Mouse (Mus musculus) kidney, adult 2 months (tissue): ENCODE data around the gene Rreb1. TPM values are rescaled to one million over a fixed set of nuclear protein-coding genes. Genes with fewer than 3 reads are reported as not detected.

ENCODE experiments used
- DNase-seq: peaks from one replicate; pipeline ENCODE4 v3.0.0; 2021
- H3K27ac ChIP-seq: fragments of 200-500 bp; 2 replicates; pipeline ENCODE4 v1.5.1; 2012; ENCODE audit warnings: low read depth, low read length, control low read depth, inconsistent platforms; ENCODE audit not compliant: insufficient read depth
- H3K27me3 ChIP-seq: fragments of 200-500 bp; replicated peaks from 2 replicates; pipeline ENCODE4 v1.6.1; 2012; ENCODE audit warnings: mild to moderate bottlenecking, moderate library complexity, low read length, inconsistent platforms; ENCODE audit not compliant: control insufficient read depth, insufficient read depth
- H3K36me3 ChIP-seq: fragments of 200-500 bp; 2 replicates; pipeline ENCODE4 v1.6.1; 2012; ENCODE audit warnings: mild to moderate bottlenecking, moderate library complexity, low read length, inconsistent platforms; ENCODE audit not compliant: control insufficient read depth, insufficient read depth
- H3K4me1 ChIP-seq: fragments of 200-500 bp; 2 replicates; pipeline ENCODE4 v1.6.1; 2011; ENCODE audit warnings: low read length; ENCODE audit not compliant: control insufficient read depth, insufficient read depth
- H3K4me3 ChIP-seq: fragments of 200-500 bp; 2 replicates; pipeline ENCODE4 v1.5.1; 2011; ENCODE audit warnings: mild to moderate bottlenecking, low read depth, low read length, control low read depth; ENCODE audit not compliant: insufficient read depth
- CTCF ChIP-seq: fragments of 200-500 bp; conservative IDR thresholded peaks from 2 replicates; pipeline ENCODE4 v1.5.1; 2011; ENCODE audit warnings: low read depth, mild to moderate bottlenecking, control low read depth, low read length, moderate library complexity, mixed read lengths; ENCODE audit not compliant: insufficient read depth, insufficient read length
- POLR2A ChIP-seq: fragments of 200-500 bp; IDR thresholded peaks from one replicate; pipeline ENCODE4 v1.6.1; 2011; ENCODE audit warnings: low read depth, low read length, control low read depth
- WGBS: fragments of 180-500 bp; shearing (Covaris S2); methylation state at CpG from one replicate; pipeline ENCODE4 v1.1.7; 2018; 5-methylcytosine and 5-hydroxymethylcytosine counted together
- polyA plus RNA-seq: library from polyadenylated mRNA; depleted of rRNA; stranded (reverse); fragments of >200 nt; gene quantifications from 2 replicates; pipeline ENCODE4 v1.2.3, GENCODE M21; 2012

Rreb1 gene
- polyA plus RNA-seq, 1 experiment: 16.7 TPM

DNA sequence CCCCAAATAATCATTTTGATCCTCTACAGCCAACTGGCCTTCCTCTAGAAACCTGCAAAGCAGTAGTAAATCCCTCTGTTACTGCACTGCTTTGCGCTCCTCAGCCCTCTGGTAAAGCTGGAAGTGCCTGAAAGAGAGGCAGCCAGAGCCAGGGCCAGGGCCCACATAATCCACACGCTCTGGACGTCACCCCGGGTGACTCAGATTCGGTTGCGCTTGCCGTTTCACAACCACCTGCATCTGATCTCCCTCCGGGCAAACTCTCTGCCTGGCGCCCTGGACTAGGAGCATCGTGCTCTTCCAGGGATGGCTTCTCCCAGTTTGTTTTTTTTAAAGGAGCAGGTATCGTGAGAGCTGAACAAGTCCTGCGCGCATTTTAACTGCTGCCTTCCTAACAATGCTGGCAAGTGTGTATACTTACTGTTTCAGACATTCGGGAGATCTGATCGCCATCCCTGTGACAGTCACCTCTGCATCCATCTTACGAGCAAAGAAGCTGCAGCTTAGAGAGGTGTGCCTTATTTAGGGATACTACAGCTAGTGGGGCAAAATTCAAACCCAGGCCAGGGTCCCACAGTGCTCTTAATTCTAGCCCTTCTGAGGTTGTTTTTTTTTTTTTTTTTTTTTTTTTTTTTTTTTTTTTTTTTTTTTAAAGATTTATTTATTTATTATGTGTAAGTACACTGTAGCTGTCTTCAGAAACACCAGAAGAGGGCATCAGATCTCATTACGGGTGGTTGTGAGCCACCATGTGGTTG lies 69.6 kb downstream of the Rreb1 start:
- no peaks in the 10 kb centered on the region for H3K36me3 ChIP-seq
- DNase-seq: peak; percentile 49
- 54% methylated on average over 17 of the region's 17 CpGs for WGBS
- TF ChIP-seq POLR2A (no peak), CTCF (no peak)
- H3K27ac ChIP-seq: peak overlapping the region; percentile 48
- H3K4me1 ChIP-seq: peaks cover 48% of the 10 kb centered on the region
- H3K27me3 ChIP-seq: no peaks in the 10 kb centered on the region
- H3K4me3 ChIP-seq: no peak overlapping the region

DNA sequence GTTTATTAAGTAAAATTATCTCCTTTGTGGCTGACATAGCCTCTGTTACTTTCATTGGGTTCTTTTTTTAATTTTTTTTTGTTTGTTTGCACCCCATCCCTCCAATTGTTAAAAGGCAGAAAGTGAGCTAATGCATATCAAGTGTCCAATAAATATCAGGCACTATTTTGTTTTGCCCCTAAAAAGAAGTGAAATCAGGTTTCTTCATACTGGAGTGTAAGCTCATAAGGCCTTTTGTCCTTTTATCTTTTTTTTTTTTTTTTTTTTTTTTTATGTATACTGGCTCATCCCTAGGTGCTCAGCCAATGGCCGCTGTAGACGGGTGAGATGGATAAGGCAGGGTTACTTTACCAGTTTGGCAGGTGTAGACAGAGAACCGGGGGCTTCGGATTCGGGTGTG lies 70.2 kb downstream of the Rreb1 start:
- Histone ChIP-seq H3K4me3 (no peak overlapping the region), H3K27ac (no peak overlapping the region), H3K36me3 (no peaks in the 10 kb centered on the region), H3K27me3 (no peaks in the 10 kb centered on the region), H3K4me1 (peaks cover 46% of the 10 kb centered on the region)
- DNase-seq: no peak
- TF ChIP-seq CTCF (no peak), POLR2A (no peak)
- 78% methylated on average over 5 of the region's 5 CpGs for WGBS

DNA sequence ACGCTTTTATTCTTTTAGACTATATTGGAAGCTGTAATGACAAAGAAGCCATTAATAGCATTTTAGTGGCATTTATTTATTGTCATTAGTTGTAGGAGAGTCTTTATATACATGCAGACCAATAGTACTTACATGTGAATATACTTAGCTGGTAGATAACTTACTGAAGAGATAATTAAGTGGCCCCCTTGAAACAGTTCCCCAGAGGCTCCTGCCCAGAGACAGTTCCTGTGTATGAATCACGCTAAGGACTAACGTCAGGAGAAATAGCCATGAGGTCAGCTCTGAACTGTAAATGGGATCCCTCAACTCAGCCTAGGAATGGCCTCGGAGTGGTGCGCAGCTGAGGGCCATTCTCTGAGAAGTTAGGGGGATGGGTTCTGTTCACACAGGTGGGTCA lies 73.4 kb downstream of the Rreb1 start:
- Histone ChIP-seq H3K27ac (0 out of 2 replicates have a peak overlapping the region, but pooled peaks have one; percentile 30), H3K4me3 (no peak overlapping the region), H3K27me3 (no peaks in the 10 kb centered on the region), H3K4me1 (peaks cover 31% of the 10 kb centered on the region), H3K36me3 (no peaks in the 10 kb centered on the region)
- DNase-seq: no peak
- WGBS: 76% methylated on average over 5 of the region's 5 CpGs
- no peak for TF ChIP-seq CTCF
- no peak for TF ChIP-seq POLR2A

DNA sequence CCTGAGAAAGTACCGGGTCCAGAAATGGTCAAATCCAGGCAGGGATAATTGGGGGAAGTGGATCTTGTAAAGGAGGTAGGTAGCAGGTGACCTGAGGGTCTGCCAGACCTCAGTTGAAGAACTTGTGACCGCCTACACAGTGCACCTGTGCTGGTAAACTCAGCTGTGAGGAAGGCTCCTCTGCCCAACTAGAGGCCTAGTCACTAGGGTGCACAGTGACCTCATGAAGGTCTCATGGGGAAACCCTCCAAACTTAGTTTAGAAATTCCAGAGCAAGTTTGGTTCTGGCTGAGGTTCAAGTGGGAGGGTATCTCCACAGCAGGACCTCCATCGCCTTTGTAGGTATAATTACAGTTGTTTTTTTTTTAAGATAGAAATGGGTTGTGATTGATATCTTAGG lies 74.7 kb downstream of the Rreb1 start:
- Histone ChIP-seq H3K27ac (peak overlapping the region; percentile 78), H3K4me1 (peaks cover 19% of the 10 kb centered on the region), H3K36me3 (no peaks in the 10 kb centered on the region), H3K4me3 (no peak overlapping the region), H3K27me3 (no peaks in the 10 kb centered on the region)
- no peak for TF ChIP-seq CTCF
- DNase-seq: no peak
- 63% methylated on average over 3 of the region's 3 CpGs for WGBS

DNA sequence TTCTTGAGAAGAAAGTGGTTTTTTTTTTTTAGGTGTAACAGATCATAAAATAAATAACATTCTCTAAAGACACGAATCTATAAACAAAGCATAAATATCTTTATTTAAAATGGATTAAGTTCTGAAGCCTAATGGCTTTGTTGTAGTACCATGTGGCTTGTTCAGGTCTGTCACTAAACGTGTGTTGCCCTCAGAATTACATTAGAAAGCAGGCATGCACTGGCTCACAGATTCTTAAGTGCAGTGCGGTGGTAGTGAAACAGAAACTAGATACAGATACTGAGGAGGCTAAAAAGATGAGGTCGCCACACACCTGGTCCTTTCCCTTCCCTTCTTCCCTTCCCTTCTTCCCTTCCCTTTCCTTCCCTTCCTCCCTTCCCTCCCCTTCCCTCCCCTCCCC lies 75.2 kb downstream of the Rreb1 start:
- Histone ChIP-seq H3K27me3 (no peaks in the 10 kb centered on the region), H3K4me3 (no peak overlapping the region), H3K27ac (peak overlapping the region; percentile 73), H3K4me1 (peaks cover 20% of the 10 kb centered on the region), H3K36me3 (no peaks in the 10 kb centered on the region)
- WGBS: 34% methylated on average over 4 of the region's 4 CpGs
- TF ChIP-seq POLR2A: no peak
- no peak for DNase-seq

DNA sequence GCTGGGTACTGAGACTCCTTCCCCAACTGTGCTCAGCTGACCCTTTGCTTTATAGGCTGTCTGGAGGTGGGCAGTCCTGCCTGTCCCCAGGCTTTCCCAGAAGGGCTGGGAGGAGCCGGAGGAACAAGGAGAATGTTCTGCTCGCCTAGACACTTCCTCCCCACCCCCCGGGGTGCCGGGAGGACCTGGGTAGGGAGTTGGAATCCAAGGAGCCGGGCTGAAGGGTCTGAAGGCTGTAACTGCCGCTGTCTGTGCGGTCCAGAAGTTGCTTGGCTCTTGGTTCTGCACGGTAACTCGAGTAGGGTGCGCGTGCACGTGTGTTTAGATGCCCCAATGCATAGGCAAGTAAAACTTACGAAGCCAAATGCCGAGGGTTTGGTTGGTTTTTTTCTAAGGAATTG lies 75.8 kb downstream of the Rreb1 start:
- peaks cover 24% of the 10 kb centered on the region for H3K4me1 ChIP-seq
- H3K27ac ChIP-seq: peak overlapping the region; percentile 92
- no peaks in the 10 kb centered on the region for H3K27me3 ChIP-seq
- DNase-seq: peak; percentile 91
- TF ChIP-seq POLR2A: no peak
- TF ChIP-seq CTCF: no peak
- H3K36me3 ChIP-seq: no peaks in the 10 kb centered on the region
- 2% methylated on average over 14 of the region's 14 CpGs for WGBS
- H3K4me3 ChIP-seq: peak overlapping the region; percentile 30

DNA sequence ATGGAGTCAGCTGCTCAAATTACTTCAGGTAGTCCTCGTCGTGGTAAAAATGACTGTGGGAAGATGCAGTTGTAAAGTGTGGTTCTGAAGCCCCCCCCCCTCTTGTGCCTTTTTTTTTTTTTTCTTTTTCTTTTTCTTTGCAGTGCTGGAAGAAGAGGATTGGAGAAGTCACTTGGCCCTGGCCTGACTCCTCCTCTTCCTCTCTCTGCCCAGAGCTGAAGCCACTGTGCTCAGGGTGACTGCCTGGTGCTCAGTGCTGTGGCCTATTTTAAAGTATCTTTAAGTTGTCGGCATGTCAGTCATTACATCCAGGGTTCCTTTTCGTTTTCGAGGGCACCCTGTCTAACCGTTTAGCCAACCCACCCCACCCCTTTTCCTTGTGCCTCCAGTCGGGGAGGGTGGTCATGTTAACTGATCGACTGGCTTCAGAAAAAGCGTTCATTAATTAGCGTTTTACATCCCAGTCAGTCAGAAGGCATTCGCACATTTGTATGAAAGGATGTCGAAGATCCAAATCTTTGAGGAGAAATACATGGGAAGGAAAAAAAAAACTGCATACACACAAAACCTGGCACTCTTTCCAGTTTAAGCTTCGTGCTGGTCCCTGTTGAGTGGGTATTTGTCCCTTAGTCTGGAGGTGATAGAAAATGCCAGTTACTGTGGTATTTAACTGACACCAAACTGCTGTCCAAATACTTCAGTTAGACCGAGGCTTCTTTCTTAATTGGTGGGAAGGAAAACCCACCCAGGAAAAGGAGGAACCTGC lies 76.4 kb downstream of the Rreb1 start:
- 15% methylated on average over 14 of the region's 14 CpGs for WGBS
- peak overlapping the region; percentile 92 for H3K27ac ChIP-seq
- no peak overlapping the region for H3K4me3 ChIP-seq
- no peaks in the 10 kb centered on the region for H3K27me3 ChIP-seq
- DNase-seq: peak; percentile 44
- no peaks in the 10 kb centered on the region for H3K36me3 ChIP-seq
- H3K4me1 ChIP-seq: peaks cover 24% of the 10 kb centered on the region
- TF ChIP-seq CTCF (no peak), POLR2A (no peak)
